Mouse (Mus musculus): Measurements from ENCODE around the gene Nebl.
"Not testable (repeated sequence)": the region's sequence is repeated elsewhere in the genome, so short reads cannot be mapped to it uniquely, and the experiment has no call there.

Gene Nebl

GRCm38 (mm10) chr2:17405899-17406531 lies 325.2 kb downstream of the Nebl start:
- no peak for DNase-seq (ENCODE audit: low spot score in 2 of 2)

GRCm38 (mm10) chr2:17402511-17402910 lies 328.8 kb downstream of the Nebl start:
- no peak for DNase-seq (ENCODE audit: low spot score in 2 of 2)

- DNase-seq (ENCODE audit: low spot score in 2 of 2) = peak in 1 of 2 experiments; percentile 12
These were observed 335.0 kb downstream of the Nebl start for GRCm38 (mm10) chr2:17396235-17396634.

DNA sequence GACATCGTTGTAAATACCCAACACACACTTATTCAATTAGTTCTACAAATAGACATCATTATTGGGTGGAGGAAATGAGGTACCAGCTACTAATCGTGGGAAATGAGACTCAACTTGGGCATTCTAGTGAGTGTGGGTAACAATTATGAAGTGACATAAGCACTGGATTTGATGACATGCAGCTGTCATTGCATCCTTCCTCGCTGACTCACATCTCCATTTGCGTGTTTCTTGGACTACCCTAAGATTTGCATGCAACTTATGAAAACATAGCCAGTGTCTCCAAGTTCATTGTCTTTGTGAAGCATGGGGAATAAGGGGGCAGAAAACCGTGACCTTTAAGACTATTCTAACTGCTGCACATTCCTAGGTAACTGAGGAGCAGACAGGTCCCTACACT lies 339.9 kb downstream of the Nebl start:
- DNase-seq (ENCODE audit: low spot score in 2 of 2) = no peak

GRCm38 (mm10) chr2:17390513-17391200 lies 340.6 kb downstream of the Nebl start:
- no peak for DNase-seq (ENCODE audit: low spot score in 2 of 2)

GRCm38 (mm10) chr2:17389886-17390285 lies 341.4 kb downstream of the Nebl start:
- DNase-seq (ENCODE audit: low spot score in 2 of 2) = no peak

DNA sequence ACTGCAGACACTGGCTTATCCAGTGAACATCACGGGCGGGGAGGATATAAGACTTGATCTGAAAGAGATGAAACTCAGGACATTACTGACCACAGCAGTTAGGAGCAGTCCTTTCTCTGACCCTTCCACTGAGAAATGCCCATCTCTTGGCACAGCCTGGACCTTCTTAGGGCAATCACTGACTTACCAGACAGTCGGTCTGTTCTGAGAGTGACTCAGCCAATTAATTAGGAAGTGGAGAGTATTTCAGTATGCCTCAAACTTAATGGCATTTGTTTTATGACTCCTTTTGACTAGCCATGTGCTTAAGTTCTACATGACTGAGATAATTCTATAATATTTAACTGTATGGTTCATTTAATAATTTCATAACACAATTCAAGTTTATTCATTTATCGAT lies 341.9 kb downstream of the Nebl start:
- no peak for DNase-seq (ENCODE audit: low spot score in 2 of 2)

DNA sequence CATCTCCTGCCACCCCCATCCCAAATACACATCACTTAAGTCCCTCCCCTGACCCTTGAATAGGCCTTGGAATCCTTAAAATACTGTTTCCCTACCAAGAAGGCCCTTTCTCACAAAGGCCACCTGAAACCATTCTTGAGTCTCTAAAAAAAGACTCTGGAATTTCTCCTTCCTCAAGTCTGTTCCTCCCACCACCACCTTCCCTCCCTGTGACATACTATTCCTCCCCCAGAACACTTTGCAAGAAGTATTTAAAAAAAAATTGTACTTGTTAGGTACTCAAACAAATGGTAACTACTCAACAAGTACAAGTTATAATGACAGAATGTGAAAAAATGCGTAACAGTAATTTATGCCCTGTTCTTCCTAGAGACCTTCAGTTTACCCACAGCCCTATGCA lies 349.0 kb downstream of the Nebl start:
- DNase-seq (ENCODE audit: low spot score in 2 of 2) = no peak

- no peak for DNase-seq (ENCODE audit: low spot score in 2 of 2)
These were observed 355.3 kb downstream of the Nebl start for GRCm38 (mm10) chr2:17375916-17376315.

GRCm38 (mm10) chr2:17365671-17366070 lies 365.6 kb downstream of the Nebl start:
- no peak for DNase-seq (ENCODE audit: low spot score in 2 of 2)

- no peak for DNase-seq (ENCODE audit: low spot score in 2 of 2)
These were observed 366.2 kb downstream of the Nebl start for GRCm38 (mm10) chr2:17364971-17365548.

- no peak for DNase-seq (ENCODE audit: low spot score in 2 of 2)
These were observed 367.7 kb downstream of the Nebl start for GRCm38 (mm10) chr2:17363337-17364216.

DNA sequence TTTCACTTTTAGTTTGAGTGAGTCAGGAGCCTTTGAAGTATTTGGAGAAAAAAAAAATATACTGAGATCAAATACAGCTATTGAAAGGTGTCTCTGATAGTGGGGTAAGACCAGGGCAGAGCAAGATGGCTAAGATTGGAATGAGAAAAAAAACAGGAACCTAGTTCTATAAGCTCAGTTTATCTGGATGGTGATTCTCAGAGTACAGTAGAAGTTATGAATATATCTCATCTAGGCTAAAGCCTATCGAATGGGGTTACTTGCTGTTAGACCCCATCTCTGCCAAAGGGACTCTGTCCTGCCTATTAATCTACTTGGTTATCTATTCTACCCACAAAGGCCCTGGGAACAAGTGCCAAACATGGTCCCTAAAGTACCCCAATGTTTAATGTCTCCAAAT lies 369.1 kb downstream of the Nebl start:
- no peak for DNase-seq (ENCODE audit: low spot score in 2 of 2)

DNA sequence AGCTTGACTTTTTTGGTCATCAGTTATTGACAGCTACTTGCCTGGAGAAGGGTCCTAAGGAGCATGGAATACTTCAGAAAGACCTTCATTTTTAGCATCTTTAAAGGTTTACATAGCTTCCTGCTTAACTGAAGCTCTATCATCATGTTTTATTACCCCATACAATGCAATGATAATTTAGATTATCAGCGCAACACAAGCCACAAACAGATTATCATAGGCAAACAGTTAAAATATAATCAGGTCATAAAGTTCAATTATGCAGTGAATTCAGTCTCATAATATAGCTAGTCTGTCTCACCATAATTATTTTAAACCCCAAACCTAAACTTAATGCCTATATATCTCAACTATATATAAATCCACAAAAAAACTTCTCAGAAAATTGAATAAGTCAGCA lies 386.6 kb downstream of the Nebl start:
- DNase-seq (ENCODE audit: low spot score in 2 of 2) = no peak

- no peak for DNase-seq (ENCODE audit: low spot score in 2 of 2)
These were observed 395.8 kb downstream of the Nebl start for GRCm38 (mm10) chr2:17335451-17335850.

DNA sequence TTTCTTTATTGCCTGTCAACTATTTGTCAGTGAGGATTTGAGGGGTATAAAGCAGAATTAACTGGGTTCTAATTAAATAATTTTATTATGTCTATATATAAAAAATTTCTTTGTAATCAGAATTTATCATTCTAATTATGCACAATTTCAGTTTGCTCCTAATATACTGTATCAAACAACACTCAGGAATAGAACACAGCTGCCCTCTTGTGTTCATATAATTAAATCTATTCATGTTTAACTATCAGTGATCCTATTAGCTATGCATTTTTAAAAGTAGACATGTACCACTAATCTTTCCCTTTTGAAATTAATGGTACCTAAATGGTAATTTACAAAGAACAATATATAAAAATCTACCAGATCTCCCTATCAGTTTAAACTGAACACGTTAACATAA lies 404.7 kb downstream of the Nebl start:
- no peak for DNase-seq (ENCODE audit: low spot score in 2 of 2)

DNA sequence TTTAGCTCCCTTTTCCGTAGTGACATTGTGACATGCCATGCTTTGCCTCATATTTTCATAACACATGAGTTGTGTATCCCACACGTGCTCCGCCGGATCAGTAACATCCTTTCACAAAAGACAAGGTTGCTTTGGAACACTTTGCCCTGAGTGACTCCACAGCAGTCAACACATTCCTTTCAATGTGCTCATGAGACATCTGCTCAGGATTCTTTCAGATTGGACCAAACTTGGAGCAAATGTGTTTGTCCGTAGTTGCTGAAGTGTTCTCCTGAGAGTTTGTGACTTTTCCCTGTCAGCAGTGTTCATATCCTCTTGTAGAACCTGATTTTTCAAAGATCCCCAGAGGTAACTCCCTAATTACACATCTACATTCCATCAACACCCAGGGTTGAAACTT lies 414.4 kb downstream of the Nebl start:
- no peak for DNase-seq (ENCODE audit: low spot score in 2 of 2)

GRCm38 (mm10) chr2:17301379-17301778 lies 429.9 kb downstream of the Nebl start:
- DNase-seq (ENCODE audit: low spot score in 2 of 2) = no peak

DNA sequence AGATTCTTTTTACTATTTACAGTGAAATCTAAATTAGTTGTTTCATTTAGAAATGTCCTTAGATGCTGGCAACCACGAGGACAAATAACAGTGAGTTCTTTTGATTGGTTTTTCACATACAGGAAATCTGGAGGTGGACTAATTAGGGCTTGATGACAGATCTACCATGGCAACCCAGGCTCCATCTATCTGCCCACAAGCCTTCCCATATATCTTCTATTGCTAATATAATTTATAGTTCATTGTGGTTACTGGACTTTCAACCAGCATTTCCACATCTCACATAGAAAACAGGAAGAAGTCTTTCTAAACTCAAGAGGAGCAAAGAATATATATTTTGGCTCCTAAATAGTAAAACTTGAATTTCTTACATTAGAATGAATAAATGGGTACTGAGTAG lies 433.8 kb downstream of the Nebl start:
- DNase-seq (ENCODE audit: low spot score in 2 of 2) = no peak

- DNase-seq (ENCODE audit: low spot score in 2 of 2) = not testable (repeated sequence)
These were observed 436.0 kb downstream of the Nebl start for GRCm38 (mm10) chr2:17295257-17295656.

All from natural killer cell, adult 2 months (primary cell).